Mouse (Mus musculus) bone marrow, adult 2 months (tissue): ENCODE results near the gene Usp46. TPM values are rescaled to one million over a fixed set of nuclear protein-coding genes. Genes with fewer than 3 reads are reported as not detected.
A peak's percentile ranks its signal among the peaks of the same experiment; 100 is the strongest.

Experiments used
- H3K27ac ChIP-seq: fragments of 200-500 bp; 2 replicates; pipeline ENCODE4 v1.5.1; 2012; ENCODE audit warnings: low read depth, mild to moderate bottlenecking, control low read depth, inconsistent platforms, low read length; ENCODE audit not compliant: control insufficient read depth, poor library complexity, insufficient read depth
- H3K4me1 ChIP-seq: fragments of 200-500 bp; 2 replicates; pipeline ENCODE4 v1.6.1; 2011; ENCODE audit warnings: low read length; ENCODE audit not compliant: control insufficient read depth, insufficient read depth
- H3K4me3 ChIP-seq: fragments of 200-500 bp; replicated peaks from 2 replicates; pipeline ENCODE3; 2011; ENCODE audit warnings: mild to moderate bottlenecking, low read depth, low read length, control low read depth; ENCODE audit not compliant: control insufficient read depth
- CTCF ChIP-seq: fragments of 200-500 bp; IDR thresholded peaks from 2 replicates; pipeline ENCODE4 v1.5.1; 2011; ENCODE audit warnings: low read length, control low read depth; ENCODE audit not compliant: control insufficient read depth, insufficient read depth
- POLR2A ChIP-seq: fragments of 200-500 bp; IDR thresholded peaks from 2 replicates; pipeline ENCODE4 v1.6.1; 2011; ENCODE audit warnings: low read depth, mild to moderate bottlenecking, control low read depth, low read length, borderline replicate concordance; ENCODE audit not compliant: control insufficient read depth
- WGBS: fragments of 180-500 bp; shearing (Covaris S2); methylation state at CpG from one replicate; pipeline ENCODE4 v1.1.7; 2018; 5-methylcytosine and 5-hydroxymethylcytosine counted together
- polyA plus RNA-seq: library from polyadenylated mRNA; stranded (reverse); fragments of >200 nt; gene quantifications from 2 replicates; pipeline ENCODE4 v1.2.4, GENCODE M21; 2011; ENCODE audit warnings: low replicate concordance; ENCODE audit not compliant: missing spikeins, insufficient read depth, insufficient read length

Usp46 gene
- 17.6 and 17.8 TPM in 2 replicates for polyA plus RNA-seq

GRCm38 (mm10) chr5:74067831-74068713, at the start of gene Usp46:
Usp46 (minus strand) TSS chr5:74068431.
- peak within 1 kb of the TSS; percentile 95 for H3K27ac ChIP-seq
- H3K4me3 ChIP-seq = peak within 1 kb of the TSS; percentile 99
- peaks cover 3% of the 10 kb centered on the region; the same call in 1 of the 2 replicates for H3K4me1 ChIP-seq
- TF ChIP-seq CTCF = no peak
- peak; percentile 87 for TF ChIP-seq POLR2A
- WGBS = under 1% methylated on average over 73 of the region's 89 CpGs

GRCm38 (mm10) chr5:74113961-74114689, 45.9 kb upstream of the Usp46 start:
- TF ChIP-seq POLR2A (no peak), CTCF (no peak)
- no peak overlapping the region for H3K27ac ChIP-seq
- WGBS = 86% methylated on average over 7 of the region's 7 CpGs
- no peak overlapping the region for H3K4me3 ChIP-seq
- no peaks in the 10 kb centered on the region; the same call in 1 of the 2 replicates for H3K4me1 ChIP-seq

- Histone ChIP-seq H3K4me3 (no peak overlapping the region), H3K27ac (no peak overlapping the region), H3K4me1 (no peaks in the 10 kb centered on the region)
- 70% methylated on average over 7 of the region's 7 CpGs for WGBS
- no peak for TF ChIP-seq POLR2A
- TF ChIP-seq CTCF = no peak
These were observed 37.2 kb upstream of the Usp46 start for GRCm38 (mm10) chr5:74105445-74105844.

- H3K27ac ChIP-seq = no peak overlapping the region
- 83% methylated on average over 6 of the region's 6 CpGs for WGBS
- no peaks in the 10 kb centered on the region for H3K4me1 ChIP-seq
- TF ChIP-seq POLR2A (no peak), CTCF (no peak)
- H3K4me3 ChIP-seq = no peak overlapping the region
These were observed 33.5 kb upstream of the Usp46 start for GRCm38 (mm10) chr5:74101761-74102160.

GRCm38 (mm10) chr5:74099046-74099445, 30.8 kb upstream of the Usp46 start:
- Histone ChIP-seq H3K4me1 (no peaks in the 10 kb centered on the region), H3K4me3 (no peak overlapping the region), H3K27ac (no peak overlapping the region)
- TF ChIP-seq CTCF = no peak
- TF ChIP-seq POLR2A = no peak
- 86% methylated on average over 10 of the region's 10 CpGs for WGBS

- no peak overlapping the region for H3K27ac ChIP-seq
- TF ChIP-seq CTCF (no peak), POLR2A (no peak)
- WGBS = 79% methylated on average over 10 of the region's 10 CpGs
- H3K4me1 ChIP-seq = no peaks in the 10 kb centered on the region
- H3K4me3 ChIP-seq = no peak overlapping the region
These were observed 29.6 kb upstream of the Usp46 start for GRCm38 (mm10) chr5:74097854-74098220.

- WGBS = 90% methylated on average over 11 of the region's 11 CpGs
- Histone ChIP-seq H3K4me1 (no peaks in the 10 kb centered on the region), H3K4me3 (no peak overlapping the region), H3K27ac (no peak overlapping the region)
- TF ChIP-seq CTCF (no peak), POLR2A (no peak)
These were observed 29.1 kb upstream of the Usp46 start for GRCm38 (mm10) chr5:74097116-74097853.

GRCm38 (mm10) chr5:74096060-74096459, 27.8 kb upstream of the Usp46 start:
- TF ChIP-seq POLR2A (no peak), CTCF (no peak)
- no peak overlapping the region for H3K27ac ChIP-seq
- H3K4me1 ChIP-seq = no peaks in the 10 kb centered on the region
- WGBS = 88% methylated on average over 1 of the region's 1 CpGs
- no peak overlapping the region for H3K4me3 ChIP-seq
